Mouse (Mus musculus) embryonic facial prominence, embryonic 12.5 days (tissue): ENCODE results near the gene 3110021N24Rik. TPM values are rescaled to one million over a fixed set of nuclear protein-coding genes. Genes with fewer than 3 reads are reported as not detected.

ENCODE experiments used
- ATAC-seq: fragments of 200-750 bp; cut with Nextera tagmentation; 2 replicates; pipeline ENCODE4 v1.8.0; 2017; ENCODE audit not compliant: insufficient number of reproducible peaks, insufficient read depth, low FRiP score, low TSS enrichment
- H3K27ac ChIP-seq: fragments of 300-500 bp; sonication (generic); 2 replicates; pipeline ENCODE4 v1.5.1; 2016; ENCODE audit warnings: mild to moderate bottlenecking
- H3K27me3 ChIP-seq: fragments of 300-500 bp; sonication (generic); 2 replicates; pipeline ENCODE4 v1.6.1; 2016; ENCODE audit warnings: mild to moderate bottlenecking, moderate library complexity
- H3K36me3 ChIP-seq: fragments of 300-500 bp; sonication (generic); 2 replicates; pipeline ENCODE4 v1.6.1; 2016; ENCODE audit warnings: mild to moderate bottlenecking
- H3K4me1 ChIP-seq: fragments of 300-500 bp; sonication (generic); 2 replicates; pipeline ENCODE4 v1.6.1; 2016
- H3K4me2 ChIP-seq: fragments of 300-500 bp; sonication (generic); replicated peaks from 2 replicates; pipeline ENCODE4 v1.6.1; 2016; ENCODE audit warnings: mild to moderate bottlenecking, moderate library complexity
- H3K4me3 ChIP-seq: fragments of 300-500 bp; sonication (generic); 2 replicates; pipeline ENCODE4 v1.5.1; 2016; ENCODE audit warnings: mild to moderate bottlenecking
- H3K9ac ChIP-seq: fragments of 300-500 bp; sonication (generic); 2 replicates; pipeline ENCODE4 v1.6.1; 2016; ENCODE audit warnings: mild to moderate bottlenecking, moderate library complexity
- H3K9me3 ChIP-seq: fragments of 300-500 bp; sonication (generic); 2 replicates; pipeline ENCODE4 v1.6.1; 2016; ENCODE audit warnings: mild to moderate bottlenecking, moderate library complexity
- WGBS: fragments of 180-500 bp; shearing (Covaris S2); methylation state at CpG from one replicate; pipeline ENCODE4 v1.1.7; 2016; 5-methylcytosine and 5-hydroxymethylcytosine counted together
- polyA plus RNA-seq: library from polyadenylated mRNA; unstranded; fragments of >200 nt; fragmentation: Nextera tagmentation; extraction: Ambion mirVana; gene quantifications from 2 replicates; pipeline ENCODE4 v1.2.1, GENCODE M21; 2016

3110021N24Rik gene
- polyA plus RNA-seq, 1 experiment from 2014 or later: 2.5 TPM

GRCm38 (mm10) chr4:108759583-108759982 is 40.1 kb downstream of the 3110021N24Rik start:
- WGBS: 97% methylated on average over 3 of the region's 3 CpGs

DNA sequence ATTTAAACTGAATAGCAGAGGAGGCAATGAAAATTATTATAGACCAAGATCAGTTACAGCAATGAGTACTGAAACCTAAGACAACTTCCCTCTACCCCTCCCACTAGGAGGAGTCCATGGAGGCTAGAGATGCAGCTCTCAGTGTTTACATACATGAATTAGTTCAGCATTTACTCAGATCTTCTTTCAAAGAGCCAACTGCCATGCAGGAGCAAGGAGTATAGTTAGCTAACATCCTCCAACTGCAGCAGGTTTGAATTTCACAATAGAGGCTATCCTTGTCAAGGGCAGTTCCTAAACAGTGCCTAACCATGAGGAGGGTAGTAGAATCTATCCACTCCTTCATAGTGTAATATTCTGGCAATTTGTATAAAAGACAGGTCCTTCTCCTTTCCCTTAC is 49.1 kb downstream of the 3110021N24Rik start:
- Histone ChIP-seq H3K9me3 (no peaks in the 10 kb centered on the region), H3K4me2 (no peak overlapping the region), H3K4me1 (peaks cover 4% of the 10 kb centered on the region; the same call in 1 of the 2 replicates), H3K27ac (no peak overlapping the region), H3K4me3 (no peak overlapping the region), H3K9ac (no peak overlapping the region), H3K36me3 (no peaks in the 10 kb centered on the region), H3K27me3 (no peaks in the 10 kb centered on the region)
- ATAC-seq: no peak

More at GRCm38 (mm10) chr4:108759583-108759982, 40.1 kb downstream of the 3110021N24Rik start:
- ATAC-seq: no peak
- H3K4me2 ChIP-seq: no peak overlapping the region
- no peaks in the 10 kb centered on the region for H3K4me1 ChIP-seq
- H3K4me3 ChIP-seq: no peak overlapping the region
- no peaks in the 10 kb centered on the region for H3K36me3 ChIP-seq
- no peaks in the 10 kb centered on the region for H3K27me3 ChIP-seq
- H3K9me3 ChIP-seq: no peaks in the 10 kb centered on the region
- no peak overlapping the region for H3K27ac ChIP-seq
- H3K9ac ChIP-seq: no peak overlapping the region

DNA sequence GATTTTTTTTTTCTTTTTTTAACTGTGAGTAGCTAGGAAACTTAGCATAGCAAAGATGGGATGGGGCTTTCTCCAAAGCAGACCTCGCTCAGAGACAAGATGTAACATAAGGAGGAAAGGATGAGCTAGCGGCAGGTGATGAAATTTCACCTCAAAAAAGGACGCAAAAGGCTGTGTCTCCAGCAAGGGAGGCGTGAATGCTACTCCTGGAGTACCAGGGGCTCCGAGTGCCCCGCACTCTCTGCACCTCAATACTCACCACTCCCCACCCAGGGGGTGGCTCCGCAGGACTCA is 60.3 kb downstream of the 3110021N24Rik start:
- Histone ChIP-seq H3K4me2 (peak overlapping the region; percentile 61), H3K9ac (peak overlapping the region; percentile 98), H3K27me3 (no peaks in the 10 kb centered on the region), H3K4me3 (peak overlapping the region; percentile 86), H3K4me1 (peaks cover 2% of the 10 kb centered on the region; the same call in 1 of the 2 replicates), H3K36me3 (no peaks in the 10 kb centered on the region), H3K9me3 (no peaks in the 10 kb centered on the region), H3K27ac (peak overlapping the region; percentile 98)
- ATAC-seq: no peak; the same call in 1 of the 2 replicates
- WGBS: 0% methylated on average over 7 of the region's 7 CpGs

DNA sequence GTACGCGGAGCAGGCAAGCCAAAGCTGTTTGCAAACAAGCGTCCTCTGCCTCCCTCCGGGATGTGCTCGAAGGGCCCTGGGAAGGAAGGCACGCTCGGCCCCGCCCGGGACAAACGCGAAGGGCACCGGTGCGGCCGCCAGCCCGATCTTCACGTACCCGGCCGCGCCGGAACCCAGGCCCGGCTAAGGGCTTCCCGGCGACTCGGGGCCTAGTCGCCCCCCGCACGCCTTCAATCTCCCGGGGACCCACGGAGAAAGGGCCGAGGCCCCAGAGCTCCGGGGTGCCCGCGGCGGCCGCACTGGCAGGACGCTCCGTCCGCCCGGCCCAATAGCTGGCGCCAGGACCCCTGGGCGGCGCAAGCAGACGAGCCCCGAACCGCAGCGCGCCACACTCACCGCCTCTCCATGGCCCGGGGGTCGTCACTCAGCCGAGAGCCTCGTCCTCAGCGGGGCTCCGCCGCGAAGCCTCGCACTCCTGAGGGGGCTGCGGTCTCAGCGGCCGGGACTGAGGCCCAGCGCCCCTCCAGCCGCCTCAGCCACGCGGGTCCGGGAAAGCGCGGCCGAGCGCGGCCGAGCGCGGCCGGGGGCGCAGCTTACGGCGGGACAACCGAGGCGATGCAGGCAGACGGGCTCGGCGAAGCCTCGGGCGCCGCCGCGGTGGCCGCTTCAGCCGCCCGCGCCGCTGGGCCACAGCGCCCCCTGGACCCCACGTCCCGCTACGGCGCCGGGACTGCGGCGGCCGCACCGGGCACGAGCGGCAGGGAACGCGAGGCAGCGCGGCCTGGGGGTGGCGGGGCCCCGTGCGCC is 60.8 kb downstream of the 3110021N24Rik start, which contains the start of gene Zfyve9:
Gene Zfyve9, minus strand, starts transcription at position 742 of the 807 bp plus-strand sequence.
- Histone ChIP-seq H3K9ac (peak within 1 kb of the TSS; percentile 98), H3K4me1 (peaks cover 2% of the 10 kb centered on the region; the same call in 1 of the 2 replicates), H3K27ac (peak within 1 kb of the TSS; percentile 98), H3K9me3 (no peaks in the 10 kb centered on the region), H3K4me3 (peak within 1 kb of the TSS; percentile 86), H3K36me3 (no peaks in the 10 kb centered on the region), H3K27me3 (no peaks in the 10 kb centered on the region), H3K4me2 (peak within 1 kb of the TSS; percentile 61)
- under 1% methylated on average over 69 of the region's 111 CpGs for WGBS
- peak; percentile 90 for ATAC-seq

DNA sequence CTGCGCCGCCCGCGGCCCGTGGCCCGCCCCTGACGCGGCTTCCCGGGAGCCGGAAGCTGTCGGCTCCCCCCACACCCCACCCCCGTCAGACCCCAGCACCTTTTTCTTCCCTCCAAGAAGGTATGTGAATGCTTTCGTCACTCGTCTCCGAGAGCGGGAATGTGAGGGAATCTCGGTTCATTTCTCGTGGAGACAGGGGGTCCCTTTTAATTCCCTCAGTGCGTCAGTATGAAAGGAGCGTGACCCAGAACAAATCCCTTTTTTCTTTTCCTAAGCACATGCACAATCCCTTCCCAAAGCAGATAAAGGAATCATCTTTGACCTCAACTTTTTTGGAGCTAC is 61.4 kb downstream of the 3110021N24Rik start:
- no peaks in the 10 kb centered on the region for H3K9me3 ChIP-seq
- peak overlapping the region; percentile 86 for H3K4me3 ChIP-seq
- 0 out of 2 replicates have a peak, but pooled peaks have one; percentile 8 for ATAC-seq
- H3K9ac ChIP-seq: peak overlapping the region; percentile 98
- peak overlapping the region; percentile 98 for H3K27ac ChIP-seq
- 0% methylated on average over 14 of the region's 20 CpGs for WGBS
- no peaks in the 10 kb centered on the region for H3K36me3 ChIP-seq
- H3K4me2 ChIP-seq: peak overlapping the region; percentile 61
- peaks cover 2% of the 10 kb centered on the region; the same call in 1 of the 2 replicates for H3K4me1 ChIP-seq
- H3K27me3 ChIP-seq: no peaks in the 10 kb centered on the region

- Histone ChIP-seq H3K4me1 (peaks cover 2% of the 10 kb centered on the region; the same call in 1 of the 2 replicates), H3K4me2 (peak overlapping the region; percentile 61; the same call in 1 of the 2 replicates), H3K36me3 (no peaks in the 10 kb centered on the region), H3K9me3 (no peaks in the 10 kb centered on the region), H3K27ac (no peak overlapping the region), H3K4me3 (no peak overlapping the region), H3K9ac (no peak overlapping the region), H3K27me3 (no peaks in the 10 kb centered on the region)
- WGBS: 53% methylated on average over 3 of the region's 3 CpGs
- no peak for ATAC-seq
Observed at GRCm38 (mm10) chr4:108781596-108781995, 62.1 kb downstream of the 3110021N24Rik start.

DNA sequence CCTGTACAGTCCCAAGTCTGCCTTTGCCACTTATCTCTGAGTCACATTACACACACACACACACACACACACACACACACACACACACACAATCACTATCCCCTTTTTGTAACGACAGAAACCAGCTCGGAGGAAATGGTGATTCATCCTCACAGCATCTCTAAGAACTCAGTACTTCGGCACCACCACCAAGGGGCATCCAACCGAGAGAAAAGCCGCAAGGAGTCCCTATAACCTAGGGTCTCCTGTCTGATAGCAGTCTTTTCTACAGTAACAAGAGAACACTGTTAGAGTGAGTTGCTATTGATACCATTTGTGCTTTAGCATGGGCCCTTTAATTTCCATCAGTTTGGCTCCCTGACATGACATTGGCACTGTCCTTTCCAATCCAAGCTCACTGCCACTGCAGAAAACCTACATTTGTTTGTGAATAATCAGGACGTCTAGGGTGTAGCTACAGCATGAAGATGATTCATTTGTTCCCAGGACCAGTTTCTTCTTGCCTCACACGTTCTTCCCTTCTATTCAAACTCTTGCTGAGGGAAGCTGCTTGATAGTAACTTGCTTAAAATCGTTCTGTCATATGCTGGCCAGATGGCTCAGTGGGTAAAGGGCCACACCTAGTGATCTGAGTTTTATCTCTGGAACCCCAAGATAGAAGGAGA is 63.1 kb downstream of the 3110021N24Rik start:
- Histone ChIP-seq H3K27ac (no peak overlapping the region), H3K27me3 (no peaks in the 10 kb centered on the region), H3K4me2 (no peak overlapping the region), H3K9ac (no peak overlapping the region), H3K4me1 (peaks cover 2% of the 10 kb centered on the region; the same call in 1 of the 2 replicates), H3K36me3 (no peaks in the 10 kb centered on the region), H3K4me3 (no peak overlapping the region), H3K9me3 (no peaks in the 10 kb centered on the region)
- WGBS: 40% methylated on average over 8 of the region's 8 CpGs
- ATAC-seq: no peak

GRCm38 (mm10) chr4:108789258-108789936 is 69.9 kb downstream of the 3110021N24Rik start:
- H3K27me3 ChIP-seq: no peaks in the 10 kb centered on the region

DNA sequence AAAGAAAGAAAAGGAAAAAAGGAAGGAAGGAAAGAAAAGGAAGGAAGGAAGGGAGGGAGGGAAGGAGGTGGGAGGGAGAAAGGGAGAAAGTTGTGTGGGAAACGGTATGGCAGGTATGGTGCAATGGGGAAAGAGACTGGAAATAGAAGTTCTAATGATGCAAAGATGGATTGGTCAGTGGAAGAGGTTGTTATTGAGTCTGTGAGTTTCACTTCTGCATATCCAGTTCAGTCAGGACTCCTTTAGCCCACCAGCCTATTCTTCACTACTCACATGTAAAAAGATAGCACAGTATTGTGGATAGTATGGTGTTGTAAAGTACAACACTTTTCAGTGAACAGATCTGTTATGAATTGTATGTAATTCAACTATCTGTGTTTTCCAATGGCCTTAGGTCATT is 71.1 kb downstream of the 3110021N24Rik start:
- WGBS: 70% methylated on average over 1 of the region's 1 CpGs
- H3K36me3 ChIP-seq: no peaks in the 10 kb centered on the region
- no peaks in the 10 kb centered on the region for H3K27me3 ChIP-seq
- no peak overlapping the region for H3K27ac ChIP-seq
- H3K9ac ChIP-seq: no peak overlapping the region
- H3K4me2 ChIP-seq: no peak overlapping the region
- H3K4me1 ChIP-seq: no peaks in the 10 kb centered on the region
- H3K9me3 ChIP-seq: no peaks in the 10 kb centered on the region
- ATAC-seq: no peak
- no peak overlapping the region for H3K4me3 ChIP-seq

More at GRCm38 (mm10) chr4:108789258-108789936, 69.9 kb downstream of the 3110021N24Rik start:
- Histone ChIP-seq H3K9ac (no peak overlapping the region), H3K9me3 (no peaks in the 10 kb centered on the region), H3K4me3 (no peak overlapping the region), H3K27ac (no peak overlapping the region), H3K4me1 (no peaks in the 10 kb centered on the region), H3K36me3 (no peaks in the 10 kb centered on the region), H3K4me2 (no peak overlapping the region)
- 80% methylated on average over 6 of the region's 6 CpGs for WGBS
- ATAC-seq: no peak

DNA sequence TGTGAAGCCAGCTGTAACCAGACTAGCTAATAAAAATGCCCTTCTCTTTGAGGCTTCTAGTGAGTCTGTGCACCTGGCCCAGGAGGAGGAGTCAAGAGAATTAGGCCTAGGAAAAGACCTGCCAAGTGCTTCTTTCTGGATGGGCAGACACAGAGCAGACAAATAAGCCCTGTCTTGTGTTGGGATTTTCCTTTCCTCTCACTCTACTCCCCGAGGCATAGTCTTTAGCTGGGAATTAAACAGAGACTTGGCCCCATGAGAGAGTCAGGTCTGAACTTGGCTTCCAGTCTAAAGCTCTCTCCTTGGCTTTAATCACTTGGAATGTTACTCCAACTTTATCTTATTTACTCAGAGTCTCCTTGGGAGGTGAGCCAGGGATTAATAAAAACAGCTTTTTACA is 74.5 kb downstream of the 3110021N24Rik start:
- 50% methylated on average over 1 of the region's 1 CpGs for WGBS
- H3K9me3 ChIP-seq: no peaks in the 10 kb centered on the region
- H3K4me2 ChIP-seq: no peak overlapping the region
- H3K4me3 ChIP-seq: no peak overlapping the region
- no peak overlapping the region for H3K27ac ChIP-seq
- no peak overlapping the region for H3K9ac ChIP-seq
- H3K27me3 ChIP-seq: no peaks in the 10 kb centered on the region
- ATAC-seq: no peak
- no peaks in the 10 kb centered on the region for H3K36me3 ChIP-seq
- no peaks in the 10 kb centered on the region for H3K4me1 ChIP-seq

DNA sequence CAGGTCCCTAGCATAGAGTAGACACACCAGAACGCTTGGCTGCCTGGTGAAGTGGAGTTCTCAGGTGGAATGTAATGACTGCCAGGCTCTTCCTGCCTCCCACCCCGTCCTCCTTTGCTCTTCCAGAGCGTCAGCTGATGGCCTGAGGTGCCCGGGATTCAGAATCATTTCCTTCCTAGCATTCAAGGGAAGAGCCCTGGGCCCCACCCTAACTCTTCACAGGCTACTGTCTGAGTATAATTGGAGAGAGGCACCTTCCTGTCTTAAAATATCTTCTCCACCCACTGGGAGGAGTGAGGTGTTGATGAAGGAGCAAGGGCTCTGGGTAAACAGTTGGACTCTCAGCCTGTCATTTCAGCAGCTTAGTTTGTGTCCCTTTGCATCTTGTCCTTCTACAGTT is 77.3 kb downstream of the 3110021N24Rik start:
- Histone ChIP-seq H3K36me3 (no peaks in the 10 kb centered on the region), H3K4me1 (no peaks in the 10 kb centered on the region), H3K4me3 (no peak overlapping the region), H3K9me3 (no peaks in the 10 kb centered on the region), H3K9ac (no peak overlapping the region), H3K4me2 (no peak overlapping the region), H3K27me3 (no peaks in the 10 kb centered on the region), H3K27ac (no peak overlapping the region)
- 31% methylated on average over 4 of the region's 4 CpGs for WGBS
- ATAC-seq: no peak
